Mouse (Mus musculus): ENCODE data around the gene Arhgap9. TPM values are rescaled to one million over a fixed set of nuclear protein-coding genes. Genes with fewer than 3 reads are reported as not detected.

Arhgap9 gene
- polyA plus RNA-seq, 1 experiment = 0.16 TPM

DNA sequence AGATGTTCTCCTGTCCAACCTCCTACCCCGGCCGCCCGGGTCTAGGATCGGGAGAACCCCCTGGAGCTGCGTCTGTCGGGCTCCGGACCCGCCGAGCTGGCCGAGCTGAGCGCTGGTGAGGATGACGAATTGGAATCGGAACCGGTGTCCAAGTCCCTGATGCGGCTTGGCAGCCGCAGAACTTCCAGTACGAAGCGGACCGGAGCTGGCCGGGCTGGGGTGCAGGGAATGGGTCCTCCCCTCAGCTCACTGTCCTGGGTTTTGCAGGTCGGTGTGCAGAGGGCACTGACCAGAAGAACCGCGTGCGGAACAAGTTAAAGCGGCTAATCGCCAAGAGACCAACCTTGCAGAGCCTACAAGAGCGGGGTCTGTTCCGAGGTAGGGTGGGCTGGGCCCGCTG lies 5.1 kb downstream of the Arhgap9 start:
- Histone ChIP-seq H3K4me1 (ENCODE audit: control insufficient read depth) (peaks cover 50% of the 10 kb centered on the region), H3K27me3 (ENCODE audit: control insufficient read depth) (peaks cover 52% of the 10 kb centered on the region), H3K4me3 (replicated peaks) (peak overlapping the region; percentile 68), H3K36me3 (ENCODE audit: control insufficient read depth) (peaks cover 10% of the 10 kb centered on the region), H3K9me3 (ENCODE audit: control insufficient read depth, low read length) (0 out of 2 replicates have a peak, but pooled peaks cover 2% of the 10 kb centered on the region)
- TF ChIP-seq GATA1 (IDR thresholded peaks at IDR 0.05; ENCODE audit: low read length) (no peak), TAL1 (IDR thresholded peaks at IDR 0.05; ENCODE audit: low read length) (no peak)

GRCm38 (mm10) chr10:127327461-127328145 lies 5.8 kb downstream of the Arhgap9 start:
- Histone ChIP-seq H3K27me3 (ENCODE audit: control insufficient read depth) (peaks cover 52% of the 10 kb centered on the region), H3K9me3 (ENCODE audit: control insufficient read depth, low read length) (peaks cover 6% of the 10 kb centered on the region; the same call in 1 of the 2 replicates), H3K36me3 (ENCODE audit: control insufficient read depth) (peaks cover 10% of the 10 kb centered on the region), H3K4me1 (ENCODE audit: control insufficient read depth) (peaks cover 54% of the 10 kb centered on the region), H3K4me3 (replicated peaks) (no peak overlapping the region)
- TF ChIP-seq TAL1 (IDR thresholded peaks at IDR 0.05; ENCODE audit: low read length) = no peak
- TF ChIP-seq GATA1 (IDR thresholded peaks at IDR 0.05; ENCODE audit: low read length) = no peak

DNA sequence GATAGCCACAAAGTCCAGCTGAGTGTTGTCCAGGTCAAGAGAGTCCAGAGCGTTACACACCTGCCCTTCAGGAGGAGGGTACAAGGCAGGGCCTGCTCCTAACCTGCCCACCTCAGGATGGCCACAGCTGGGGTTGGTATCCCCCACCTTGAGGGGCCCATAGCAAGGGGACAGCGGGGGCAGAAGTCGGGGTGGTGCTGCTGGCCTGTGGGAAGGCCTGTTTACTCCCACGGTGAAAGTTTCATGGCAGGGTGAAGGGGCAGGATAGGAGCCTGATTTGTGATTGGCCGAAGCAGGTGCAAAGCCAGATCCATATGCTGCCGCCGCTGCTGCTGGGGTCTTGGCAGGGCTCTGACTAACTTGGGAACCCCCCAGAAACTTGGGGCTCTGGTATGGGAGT lies 8.4 kb downstream of the Arhgap9 start:
- no peak for TF ChIP-seq GATA1 (IDR thresholded peaks at IDR 0.05; ENCODE audit: low read length)
- TF ChIP-seq TAL1 (IDR thresholded peaks at IDR 0.05; ENCODE audit: low read length) = no peak
- Histone ChIP-seq H3K27me3 (ENCODE audit: control insufficient read depth) (peaks cover 43% of the 10 kb centered on the region), H3K4me1 (ENCODE audit: control insufficient read depth) (peaks cover 35% of the 10 kb centered on the region), H3K36me3 (ENCODE audit: control insufficient read depth) (peaks cover 10% of the 10 kb centered on the region), H3K4me3 (replicated peaks) (no peak overlapping the region), H3K9me3 (ENCODE audit: control insufficient read depth, low read length) (peaks cover 6% of the 10 kb centered on the region; the same call in 1 of the 2 replicates)

DNA sequence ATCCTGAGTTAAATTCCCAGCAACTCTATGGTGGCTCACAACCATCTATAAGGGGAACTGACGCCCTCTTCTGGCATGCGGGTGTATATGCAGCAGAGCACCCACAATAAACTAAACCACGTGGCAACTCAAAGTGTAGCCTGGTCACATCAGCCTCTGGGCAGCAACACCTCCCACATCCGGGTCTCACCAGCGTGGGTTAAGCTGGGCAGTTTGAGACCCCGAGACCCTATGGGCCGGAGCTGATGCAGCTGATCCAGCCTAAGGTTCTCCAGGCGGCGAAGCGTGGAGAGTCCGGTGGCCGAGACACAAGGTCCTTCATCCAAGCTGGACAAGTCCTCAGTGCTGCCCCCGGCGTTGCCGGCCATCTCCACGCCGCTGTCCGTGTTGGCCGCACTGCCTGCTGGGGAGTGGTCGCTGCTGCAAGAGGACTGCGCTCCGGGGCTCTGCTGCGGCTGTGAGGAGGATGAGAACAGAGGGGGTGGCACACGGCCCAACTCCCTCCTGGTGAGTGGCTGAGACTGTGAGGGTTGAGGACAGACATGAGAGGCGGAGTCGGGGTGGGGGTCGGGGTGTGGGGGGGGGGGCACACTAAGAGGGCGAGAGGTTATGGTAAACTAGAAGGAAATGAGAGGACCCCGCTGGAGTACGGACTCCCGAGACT lies 10.6 kb downstream of the Arhgap9 start:
- H3K27me3 ChIP-seq (ENCODE audit: control insufficient read depth) = peaks cover 31% of the 10 kb centered on the region
- no peak overlapping the region for H3K4me3 ChIP-seq (replicated peaks)
- peaks cover 10% of the 10 kb centered on the region for H3K36me3 ChIP-seq (ENCODE audit: control insufficient read depth)
- H3K4me1 ChIP-seq (ENCODE audit: control insufficient read depth) = peaks cover 17% of the 10 kb centered on the region
- H3K9me3 ChIP-seq (ENCODE audit: control insufficient read depth, low read length) = peaks cover 6% of the 10 kb centered on the region; the same call in 1 of the 2 replicates
- TF ChIP-seq GATA1 (IDR thresholded peaks at IDR 0.05; ENCODE audit: low read length) (no peak), TAL1 (IDR thresholded peaks at IDR 0.05; ENCODE audit: low read length) (no peak)

DNA sequence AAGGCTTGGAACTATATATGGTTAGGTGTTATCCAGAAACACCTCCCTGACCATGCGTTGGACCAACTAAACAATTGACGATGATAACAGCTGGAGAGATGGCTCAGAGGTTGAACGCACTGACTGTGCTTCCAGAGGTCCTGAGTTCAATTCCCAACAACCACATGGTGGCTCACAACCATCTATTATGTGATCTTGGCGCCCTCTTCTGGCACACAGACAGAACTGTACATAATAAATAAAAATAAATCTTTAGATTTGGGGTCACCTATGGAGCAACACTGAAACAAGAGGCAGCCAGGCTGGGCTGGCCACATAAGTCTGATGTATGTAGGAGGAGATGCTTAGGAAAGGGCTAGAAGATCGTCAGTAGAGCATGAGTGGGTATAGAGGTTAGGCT lies 11.4 kb downstream of the Arhgap9 start:
- no peak overlapping the region for H3K4me3 ChIP-seq (replicated peaks)
- peaks cover 10% of the 10 kb centered on the region for H3K36me3 ChIP-seq (ENCODE audit: control insufficient read depth)
- H3K27me3 ChIP-seq (ENCODE audit: control insufficient read depth) = peaks cover 32% of the 10 kb centered on the region
- TF ChIP-seq GATA1 (IDR thresholded peaks at IDR 0.05; ENCODE audit: low read length) = no peak
- H3K4me1 ChIP-seq (ENCODE audit: control insufficient read depth) = peaks cover 17% of the 10 kb centered on the region
- H3K9me3 ChIP-seq (ENCODE audit: control insufficient read depth, low read length) = peaks cover 6% of the 10 kb centered on the region; the same call in 1 of the 2 replicates

DNA sequence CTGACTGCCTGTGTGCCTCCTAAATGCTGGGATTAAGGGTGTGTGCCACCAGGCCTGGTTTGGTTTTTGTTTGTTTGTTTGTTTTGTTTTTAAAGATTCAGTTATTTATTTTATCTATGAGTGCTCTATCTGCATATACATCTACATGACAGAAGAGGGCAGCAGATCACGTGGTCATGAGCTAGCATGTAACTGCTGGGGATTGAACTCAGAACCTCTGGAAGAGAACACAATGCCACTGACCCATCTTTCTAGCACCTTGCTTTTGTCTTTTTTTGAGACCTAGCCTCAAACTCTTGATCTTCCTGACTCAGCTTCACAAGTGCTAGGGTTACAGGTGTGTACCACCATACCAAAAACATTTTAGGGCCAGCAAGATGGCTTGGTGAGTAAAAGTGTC lies 13.5 kb downstream of the Arhgap9 start:
- peaks cover 6% of the 10 kb centered on the region; the same call in 1 of the 2 replicates for H3K9me3 ChIP-seq (ENCODE audit: control insufficient read depth, low read length)
- TF ChIP-seq TAL1 (IDR thresholded peaks at IDR 0.05; ENCODE audit: low read length) (no peak), GATA1 (IDR thresholded peaks at IDR 0.05; ENCODE audit: low read length) (no peak)
- H3K27me3 ChIP-seq (ENCODE audit: control insufficient read depth) = peaks cover 48% of the 10 kb centered on the region
- H3K36me3 ChIP-seq (ENCODE audit: control insufficient read depth) = no peaks in the 10 kb centered on the region; the same call in 1 of the 2 replicates
- peaks cover 22% of the 10 kb centered on the region for H3K4me1 ChIP-seq (ENCODE audit: control insufficient read depth)
- no peak overlapping the region for H3K4me3 ChIP-seq (replicated peaks)

DNA sequence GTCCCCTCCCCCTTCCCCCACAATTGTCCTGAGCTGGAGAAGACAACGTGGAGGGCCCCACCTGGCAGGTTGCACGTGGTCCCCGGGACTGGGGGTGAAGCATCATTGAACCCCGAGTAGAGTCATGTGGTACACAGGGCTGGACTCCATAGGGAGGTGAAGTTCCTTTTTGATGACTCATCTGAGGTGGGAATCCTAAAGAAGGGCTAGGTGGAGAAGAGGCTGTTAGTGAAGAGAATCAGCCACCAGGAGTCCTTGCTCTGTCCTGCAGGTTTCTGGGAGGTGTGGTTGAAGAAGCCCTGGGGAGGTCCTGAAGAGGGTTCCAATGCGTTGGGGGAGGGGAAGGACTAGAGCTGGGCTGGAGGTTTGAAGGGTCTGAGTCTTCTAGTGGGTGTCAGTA lies 15.2 kb downstream of the Arhgap9 start:
- Histone ChIP-seq H3K9me3 (ENCODE audit: control insufficient read depth, low read length) (peaks cover 7% of the 10 kb centered on the region; the same call in 1 of the 2 replicates), H3K36me3 (ENCODE audit: control insufficient read depth) (no peaks in the 10 kb centered on the region), H3K4me3 (replicated peaks) (no peak overlapping the region), H3K4me1 (ENCODE audit: control insufficient read depth) (peaks cover 17% of the 10 kb centered on the region), H3K27me3 (ENCODE audit: control insufficient read depth) (peaks cover 61% of the 10 kb centered on the region)
- TF ChIP-seq TAL1 (IDR thresholded peaks at IDR 0.05; ENCODE audit: low read length) (no peak), GATA1 (IDR thresholded peaks at IDR 0.05; ENCODE audit: low read length) (no peak)

DNA sequence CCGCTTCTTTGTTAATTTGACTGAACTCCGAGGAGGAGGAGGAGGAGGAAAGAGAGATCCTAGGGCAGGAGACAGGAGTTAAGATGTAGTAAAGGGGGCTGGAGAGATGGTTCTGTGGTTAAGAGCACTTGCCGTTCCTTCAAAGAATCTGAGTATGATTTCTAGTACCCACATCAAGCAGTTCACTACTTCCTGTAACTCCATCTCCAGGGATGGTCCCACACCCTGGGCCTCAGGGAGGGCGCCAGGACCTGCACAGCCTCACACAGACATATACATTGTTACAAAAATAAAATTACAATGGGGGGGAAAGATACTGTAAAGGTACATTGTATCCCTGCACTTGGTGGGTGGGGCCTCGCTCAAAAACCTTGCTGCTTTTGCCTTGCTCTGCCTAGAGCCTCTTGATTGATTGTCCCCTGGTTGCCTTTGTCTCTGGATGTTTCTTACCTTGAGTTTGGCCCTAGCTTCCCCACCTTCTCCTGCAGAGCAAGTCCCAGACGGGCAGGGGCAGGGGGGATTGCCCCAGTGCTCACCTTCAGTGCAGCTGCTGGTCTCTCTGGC lies 15.9 kb downstream of the Arhgap9 start:
- Histone ChIP-seq H3K4me1 (ENCODE audit: control insufficient read depth) (peaks cover 18% of the 10 kb centered on the region), H3K36me3 (ENCODE audit: control insufficient read depth) (no peaks in the 10 kb centered on the region), H3K9me3 (ENCODE audit: control insufficient read depth, low read length) (peaks cover 3% of the 10 kb centered on the region; the same call in 1 of the 2 replicates), H3K27me3 (ENCODE audit: control insufficient read depth) (peaks cover 62% of the 10 kb centered on the region), H3K4me3 (replicated peaks) (no peak overlapping the region)
- TF ChIP-seq TAL1 (IDR thresholded peaks at IDR 0.05; ENCODE audit: low read length) (no peak), GATA1 (IDR thresholded peaks at IDR 0.05; ENCODE audit: low read length) (no peak)

All from erythroblast, embryonic 14.5 days (primary cell).